Comparison of ENCODE assay signal across 23 mouse cellular contexts in the genomic region with DNA sequence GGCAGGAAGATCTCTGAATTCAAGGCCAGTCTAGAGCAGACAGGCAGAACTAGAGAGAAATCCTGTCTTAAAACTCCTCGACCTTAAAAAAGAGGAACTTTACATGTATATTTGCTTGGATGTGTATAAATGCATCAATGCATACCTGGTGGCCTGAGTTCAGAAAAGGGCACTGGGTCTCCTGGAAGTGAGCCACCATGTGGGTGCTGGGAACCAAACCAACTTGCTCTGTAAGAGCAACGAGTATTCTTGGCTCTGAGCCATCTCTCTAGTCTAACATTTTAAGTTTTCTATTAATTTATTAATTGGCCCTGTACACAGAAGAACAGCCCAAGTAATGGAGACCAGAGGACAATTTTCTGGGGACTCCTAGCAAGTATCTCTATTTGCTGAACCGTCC. TPM values are rescaled to one million over a fixed set of nuclear protein-coding genes. Genes with fewer than 3 reads are reported as not detected.
DNase-seq lines count a peak whose midpoint lies in the region; ATAC-seq lines count a peak whose summit lies in the region.
"Had no signal": no experiment of that assay in that cellular context is flagged by ENCODE, and none has a peak within 500 bp of the region (broad histone marks: within the 10 kb centered on the region; RNA-seq: fewer than 3 reads in every experiment).

No protein-coding gene starts in this region.

- H3K36me3 ChIP-seq in kidney, embryonic 14.5 days (ENCODE audit: control insufficient read depth, insufficient read depth, low read length) = peaks cover 37% of the 10 kb centered on the region

- no peak overlapping the region for H3K4me2 ChIP-seq in kidney, embryonic 14.5 days (replicated peaks; ENCODE audit: low read depth, low read length)
- H3K4me2 ChIP-seq: embryonic facial prominence, embryonic 15.5 days; forebrain, embryonic 15.5 days; heart, embryonic 12.5 days; liver, embryonic 15.5 days; midbrain, embryonic 12.5 days had no signal

- no peak for ATAC-seq in kidney, embryonic 14.5 days (ENCODE audit: low FRiP score, low TSS enrichment)
- ATAC-seq: CD4-positive, CD25-positive, alpha-beta regulatory T cell, adult 4 months; forebrain, embryonic 15.5 days; hindbrain, embryonic 16.5 days; intestine, embryonic 16.5 days had no signal

- WGBS in kidney, embryonic 14.5 days = 82% methylated on average over 3 of the region's 3 CpGs

- no peak overlapping the region for H3K4me3 ChIP-seq in kidney, embryonic 14.5 days (ENCODE audit: low read length)
- H3K4me3 ChIP-seq: embryonic facial prominence, embryonic 15.5 days; forebrain, embryonic 15.5 days; heart, embryonic 12.5 days; hindbrain, embryonic 10.5 days; left cerebral cortex, adult 2 months; liver, embryonic 15.5 days; midbrain, embryonic 12.5 days had no signal

- H3K27me3 ChIP-seq in kidney, embryonic 14.5 days (ENCODE audit: control insufficient read depth, insufficient read depth, low read length) = no peaks in the 10 kb centered on the region
- H3K27me3 ChIP-seq: embryonic facial prominence, embryonic 15.5 days; forebrain, embryonic 15.5 days; heart, embryonic 12.5 days; liver, embryonic 15.5 days; midbrain, embryonic 12.5 days had no signal

- DNase-seq in kidney, adult 11 months = peak; percentile 68
- DNase-seq in B cell, adult 2 months = peak; percentile 12 to 31
- peak; percentile 90 for DNase-seq in kidney, adult 9 months
- DNase-seq in kidney, postnatal 25 days = peak; percentile 80 to 81
- DNase-seq in testis, postnatal 14 days (ENCODE audit: low spot score) = no peak
- DNase-seq in thymus, postnatal 14 days = no peak
- no peak for DNase-seq in adrenal gland, postnatal 4 days (ENCODE audit: low spot score in 2 of 2)
- DNase-seq: cerebellum, adult 11 months; cerebellum, adult 9-11 months; gastrocnemius, postnatal 10 days; lung, postnatal 10 days; thymus, postnatal 36 days had no signal

- no peak overlapping the region for H3K27ac ChIP-seq in kidney, embryonic 14.5 days (ENCODE audit: low read depth, low read length)
- H3K27ac ChIP-seq: embryonic facial prominence, embryonic 15.5 days; forebrain, embryonic 15.5 days; hindbrain, embryonic 10.5 days; left cerebral cortex, adult 2 months; liver, embryonic 15.5 days; midbrain, embryonic 12.5 days had no signal

- H3K9ac ChIP-seq in kidney, embryonic 14.5 days (ENCODE audit: low read depth, low read length) = no peak overlapping the region
- H3K9ac ChIP-seq: embryonic facial prominence, embryonic 15.5 days; forebrain, embryonic 15.5 days; heart, embryonic 12.5 days; liver, embryonic 15.5 days; midbrain, embryonic 12.5 days had no signal

- H3K9me3 ChIP-seq in kidney, embryonic 14.5 days (ENCODE audit: control insufficient read depth, low read length) = no peaks in the 10 kb centered on the region
- H3K9me3 ChIP-seq: embryonic facial prominence, embryonic 15.5 days; forebrain, embryonic 15.5 days; heart, embryonic 12.5 days; hindbrain, embryonic 10.5 days; liver, embryonic 15.5 days; midbrain, embryonic 12.5 days had no signal

- no peaks in the 10 kb centered on the region for H3K4me1 ChIP-seq in kidney, embryonic 14.5 days (ENCODE audit: control insufficient read depth, insufficient read depth, low read length)
- H3K4me1 ChIP-seq: embryonic facial prominence, embryonic 15.5 days; heart, embryonic 12.5 days; hindbrain, embryonic 10.5 days; liver, embryonic 15.5 days; midbrain, embryonic 12.5 days had no signal

RNA-seq across cellular contexts. Expression of a gene that starts 3.8 kb away (rescaled TPM):
- 62.3 and 87.0 TPM in 2 replicates for polyA plus RNA-seq in kidney, embryonic 14.5 days (2014; fragmentation: Nextera tagmentation; extraction: Ambion mirVana)
- total RNA-seq in adrenal gland, postnatal 4 days (2021) = 100 to 1,000 TPM; 191 to 204 TPM

RNA-seq across cellular contexts. Expression of a gene that starts 38.8 kb away (rescaled TPM):
- 12.5 and 13.2 TPM in 2 replicates for polyA plus RNA-seq in kidney, embryonic 14.5 days (2014; fragmentation: Nextera tagmentation; extraction: Ambion mirVana)
- total RNA-seq in adrenal gland, postnatal 4 days (2021) = 10 to 100 TPM; 12.0 to 12.6 TPM

RNA-seq across cellular contexts. Expression of a gene that starts 38.9 kb away (rescaled TPM):
- polyA plus RNA-seq in kidney, embryonic 14.5 days (2014; fragmentation: Nextera tagmentation; extraction: Ambion mirVana) = 11.8 and 20.8 TPM in 2 replicates
- 10 to 100 TPM; 10.4 to 11.7 TPM for total RNA-seq in adrenal gland, postnatal 4 days (2021)

RNA-seq across cellular contexts. Expression of a gene that starts 59.1 kb away (rescaled TPM):
- 66.3 and 102 TPM in 2 replicates for polyA plus RNA-seq in kidney, embryonic 14.5 days (2014; fragmentation: Nextera tagmentation; extraction: Ambion mirVana)
- 100 to 1,000 TPM in 1 of 2 experiments, 10 to 100 TPM in 1; 90.4 to 102 TPM for total RNA-seq in adrenal gland, postnatal 4 days (2021)

Comparison
In these comparisons a context has a peak if more than half of its experiments do, and no peak if none do; other contexts are left out.
1. DNase-seq: peak in kidney, adult 11 months (single experiment), B cell, adult 2 months (2 of 2), kidney, adult 9 months (single experiment) and kidney, postnatal 25 days (2 of 2); none in testis, postnatal 14 days (single experiment), thymus, postnatal 14 days (single experiment) and adrenal gland, postnatal 4 days (0 of 2).